Mouse (Mus musculus) liver, postnatal 0 days (tissue): ENCODE data around the gene Zbtb20.

Experiments used
- CTCF ChIP-seq: sonication (generic); IDR thresholded peaks from 2 replicates; pipeline ENCODE4 v1.5.1; 2016; ENCODE audit warnings: antibody characterized with exemption, low read depth
- EP300 ChIP-seq: IDR thresholded peaks from 2 replicates; pipeline ENCODE4 v1.6.1; 2016; ENCODE audit warnings: antibody characterized with exemption, low read depth, mild to moderate bottlenecking

GRCm38 (mm10) chr16:43581551-43581950, 705.9 kb downstream of the Zbtb20 start:
- no peak for TF ChIP-seq CTCF
- TF ChIP-seq EP300: no peak
